Mouse (Mus musculus) adrenal gland, postnatal 36 days (tissue): ENCODE results near the gene Ppp1r9a. TPM values are rescaled to one million over a fixed set of nuclear protein-coding genes. Genes with fewer than 3 reads are reported as not detected.

Experiments used
- DNase-seq, 2 experiments: peaks; one replicate each; pipeline ENCODE4 v3.0.0; 2021; ENCODE audit warnings: mixed read lengths in 1 of 2
- total RNA-seq, 2 experiments: library from RNA; stranded (reverse); gene quantifications; 2 replicates each; pipeline ENCODE4 v1.2.3; 2021

Ppp1r9a gene
- total RNA-seq, 2 experiments from 2014 or later = 42.2 to 45.8 TPM

DNA sequence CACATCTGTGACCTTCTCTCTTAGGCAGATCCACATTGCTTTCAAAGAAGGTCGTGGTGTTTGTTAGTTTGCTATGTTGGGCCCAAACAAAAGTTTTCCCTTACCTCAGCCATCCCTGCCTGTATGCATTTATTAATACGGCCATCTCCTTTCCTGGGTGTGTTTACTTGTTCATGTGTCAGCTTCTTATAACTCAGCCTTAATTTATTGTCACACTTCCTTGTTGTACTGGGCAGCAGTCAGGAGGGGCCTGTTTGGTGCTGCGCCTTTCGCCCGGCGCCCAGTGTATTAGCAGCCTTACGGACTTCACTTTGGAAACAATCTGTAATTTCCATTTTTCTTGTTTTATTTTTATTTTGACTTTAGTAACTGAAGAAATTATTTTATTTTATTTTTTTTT is 201.5 kb downstream of the Ppp1r9a start:
- DNase-seq = no peak

- DNase-seq = no peak
These were observed 205.8 kb downstream of the Ppp1r9a start for GRCm38 (mm10) chr6:5108494-5108893.

DNA sequence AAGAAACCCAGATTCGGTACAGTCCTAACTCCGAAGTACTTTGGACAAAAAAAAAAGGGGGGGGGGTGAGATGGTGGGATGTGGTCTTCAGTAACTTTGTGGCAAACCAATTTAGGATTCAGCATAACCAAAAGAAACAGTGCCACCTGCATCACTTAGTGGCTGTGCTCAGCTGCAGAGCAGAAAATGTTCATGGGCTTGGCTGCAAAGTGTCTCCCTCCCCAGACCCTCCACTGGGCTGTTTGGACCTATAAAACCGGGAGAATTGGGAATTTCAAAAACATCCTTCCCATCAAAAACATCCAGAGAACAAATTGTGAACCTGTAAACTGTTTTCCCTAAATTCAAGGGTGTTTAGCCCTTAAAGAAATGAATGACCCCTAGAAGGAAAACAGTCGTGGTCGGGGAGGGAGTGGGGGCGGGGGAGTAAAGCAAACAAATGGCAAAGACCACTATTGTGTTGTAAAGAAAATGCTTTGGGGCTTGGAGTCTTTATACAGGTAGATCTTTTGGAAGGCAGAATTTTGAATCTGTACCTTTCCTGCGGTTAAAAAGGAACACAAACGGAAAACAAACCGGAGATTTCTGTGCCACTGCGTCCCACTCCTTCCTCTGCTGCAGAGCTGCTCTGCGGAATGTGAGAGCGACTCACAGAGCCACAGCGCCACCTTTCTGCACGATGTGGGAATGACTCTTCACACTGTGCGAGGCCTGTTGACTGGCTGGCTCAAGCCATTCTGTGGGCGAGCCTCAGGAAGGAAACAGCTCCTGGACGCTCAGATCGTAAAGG is 207.4 kb downstream of the Ppp1r9a start:
- DNase-seq = peak; percentile 87 to 89

DNA sequence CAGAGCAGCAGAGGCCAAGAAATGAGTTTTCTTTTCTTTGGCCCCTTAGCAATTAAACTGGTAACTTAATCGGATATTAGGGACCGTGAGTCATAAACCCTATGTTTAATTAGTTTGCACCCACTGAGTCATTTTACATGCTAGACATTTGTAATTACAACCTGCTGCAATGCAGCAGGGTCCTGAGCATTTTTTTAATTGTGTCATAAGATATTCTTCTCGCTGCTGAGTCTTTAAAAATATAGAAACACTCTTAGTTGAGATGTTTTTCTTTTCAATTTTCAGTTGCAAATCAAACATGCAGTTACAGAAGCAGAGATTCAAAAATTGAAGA is 208.0 kb downstream of the Ppp1r9a start:
- no peak for DNase-seq

- DNase-seq = no peak
These were observed 210.4 kb downstream of the Ppp1r9a start for GRCm38 (mm10) chr6:5113103-5113502.

GRCm38 (mm10) chr6:5113734-5114133 is 211.0 kb downstream of the Ppp1r9a start:
- no peak for DNase-seq

DNA sequence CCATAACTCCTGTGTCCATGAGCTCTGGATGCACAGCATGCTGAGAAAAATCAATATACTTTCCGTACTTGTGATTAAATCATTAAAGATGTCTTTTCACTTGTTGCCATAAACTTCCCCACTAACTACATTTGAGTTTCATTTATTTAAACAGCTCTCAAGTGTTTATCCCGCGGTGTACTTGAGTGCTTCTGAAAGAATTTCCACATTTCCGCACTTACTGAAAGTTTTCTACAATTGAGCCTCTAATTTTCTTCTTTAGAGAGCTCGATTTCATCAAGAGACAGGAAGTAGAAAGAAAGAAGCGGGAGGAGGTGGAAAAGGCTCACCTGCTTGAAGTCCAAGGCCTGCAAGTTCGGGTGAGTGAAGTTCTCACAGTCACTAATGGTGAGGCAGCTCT is 212.1 kb downstream of the Ppp1r9a start:
- no peak for DNase-seq

GRCm38 (mm10) chr6:5119181-5119910 is 216.6 kb downstream of the Ppp1r9a start:
- no peak for DNase-seq

DNA sequence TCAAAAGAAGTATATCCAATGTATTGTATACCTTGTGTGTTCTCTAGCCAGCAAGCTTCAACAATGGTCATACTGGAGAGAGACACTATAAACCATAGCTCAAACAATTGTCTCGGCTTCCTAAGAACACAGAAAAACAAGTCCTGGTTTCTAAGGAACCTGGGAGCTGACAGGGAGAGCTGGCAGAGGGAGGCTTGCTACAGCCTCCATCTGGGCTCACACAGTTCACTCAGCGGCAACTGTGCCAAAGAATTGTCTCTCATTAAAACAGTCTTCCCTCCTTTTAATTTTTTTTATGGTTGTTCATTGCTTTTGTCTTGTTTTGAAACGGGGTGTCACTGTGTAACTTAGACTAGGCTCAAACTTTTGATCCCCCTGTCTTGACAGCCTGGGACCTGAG is 217.5 kb downstream of the Ppp1r9a start:
- DNase-seq = no peak

GRCm38 (mm10) chr6:5129364-5130093 is 226.8 kb downstream of the Ppp1r9a start:
- DNase-seq = no peak

- no peak for DNase-seq
These were observed 232.3 kb downstream of the Ppp1r9a start for GRCm38 (mm10) chr6:5134986-5135385.

- no peak for DNase-seq
These were observed 233.3 kb downstream of the Ppp1r9a start for GRCm38 (mm10) chr6:5136046-5136445.

GRCm38 (mm10) chr6:5138875-5139631 is 236.3 kb downstream of the Ppp1r9a start:
- DNase-seq = no peak

DNA sequence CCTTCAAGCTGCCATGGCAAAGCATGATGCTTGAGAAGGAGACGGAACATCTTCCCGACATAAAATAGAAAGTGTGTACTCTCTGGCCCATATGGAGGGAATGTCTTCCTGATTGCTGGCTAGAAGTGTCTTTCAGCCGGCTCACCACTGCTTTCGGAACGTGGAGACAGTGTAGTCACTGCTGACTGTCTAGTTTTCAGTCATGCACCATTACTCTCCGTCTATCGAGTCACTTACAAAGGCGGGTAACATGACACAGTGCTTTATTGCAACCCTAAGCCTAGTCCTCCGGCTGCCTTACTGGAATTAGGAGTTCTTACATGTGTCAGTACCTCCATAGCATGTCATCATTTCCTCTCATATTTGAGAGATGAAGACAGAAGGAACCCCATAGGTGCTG is 236.9 kb downstream of the Ppp1r9a start:
- DNase-seq = no peak

GRCm38 (mm10) chr6:5147488-5148142 is 244.9 kb downstream of the Ppp1r9a start:
- no peak for DNase-seq

GRCm38 (mm10) chr6:5149941-5150340 is 247.2 kb downstream of the Ppp1r9a start:
- no peak for DNase-seq

DNA sequence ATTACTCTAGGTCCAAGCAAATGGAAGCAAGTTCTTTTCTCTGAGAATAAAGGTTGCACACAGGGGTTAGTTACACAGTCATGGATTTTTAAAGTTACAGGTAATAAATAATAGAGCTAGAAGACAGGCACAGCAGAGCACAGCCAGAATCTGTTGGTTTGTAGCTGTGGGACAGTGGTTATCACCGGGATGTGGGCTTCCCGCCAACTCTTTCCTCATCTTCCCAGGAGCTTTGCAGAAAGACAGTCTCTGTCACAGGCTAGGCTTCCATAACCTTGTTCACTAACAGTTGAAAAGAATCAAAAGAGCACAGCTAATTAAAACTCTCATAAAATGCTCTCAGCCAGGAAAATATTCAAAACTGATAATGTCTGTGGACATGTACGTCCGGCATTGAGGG is 248.5 kb downstream of the Ppp1r9a start:
- DNase-seq = peak; percentile 55 to 58

DNA sequence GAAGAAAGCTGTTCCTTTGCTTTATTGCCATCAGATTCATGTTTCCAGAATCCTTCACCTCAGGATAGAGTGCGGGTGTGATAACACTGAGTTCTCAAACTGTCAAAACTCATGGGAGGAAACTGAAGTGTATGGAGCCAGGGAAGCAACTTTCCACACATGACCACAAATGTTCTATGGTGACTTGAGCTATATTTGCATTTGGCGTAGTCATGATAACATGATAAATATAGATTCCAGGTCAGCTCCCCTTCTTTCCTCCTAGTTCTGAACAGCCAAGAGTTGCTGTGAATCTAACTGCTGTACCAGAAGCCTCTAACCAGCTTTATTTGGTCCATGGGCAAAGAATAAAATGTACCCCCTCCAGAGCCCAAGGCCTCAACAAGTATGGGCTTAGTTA is 249.5 kb downstream of the Ppp1r9a start:
- DNase-seq = no peak

DNA sequence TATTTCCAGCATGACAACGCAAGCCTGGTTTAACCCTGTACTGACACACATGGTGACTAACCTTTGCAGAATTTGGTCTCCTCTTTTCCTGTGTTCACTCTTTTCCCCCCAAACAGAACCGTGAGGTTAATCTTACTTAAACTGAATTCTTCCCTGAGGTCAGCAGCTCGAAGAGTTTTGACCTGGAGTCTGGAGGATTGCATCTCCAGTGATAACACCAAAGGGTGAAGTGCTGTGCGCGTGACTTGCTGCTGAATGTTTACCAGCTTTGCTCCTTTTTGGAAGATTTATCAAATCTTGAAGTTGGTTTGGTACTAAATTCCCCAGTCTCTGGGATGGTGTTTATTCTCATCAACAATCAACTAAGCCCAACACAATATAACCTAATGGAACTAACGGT is 252.1 kb downstream of the Ppp1r9a start:
- DNase-seq = no peak

DNA sequence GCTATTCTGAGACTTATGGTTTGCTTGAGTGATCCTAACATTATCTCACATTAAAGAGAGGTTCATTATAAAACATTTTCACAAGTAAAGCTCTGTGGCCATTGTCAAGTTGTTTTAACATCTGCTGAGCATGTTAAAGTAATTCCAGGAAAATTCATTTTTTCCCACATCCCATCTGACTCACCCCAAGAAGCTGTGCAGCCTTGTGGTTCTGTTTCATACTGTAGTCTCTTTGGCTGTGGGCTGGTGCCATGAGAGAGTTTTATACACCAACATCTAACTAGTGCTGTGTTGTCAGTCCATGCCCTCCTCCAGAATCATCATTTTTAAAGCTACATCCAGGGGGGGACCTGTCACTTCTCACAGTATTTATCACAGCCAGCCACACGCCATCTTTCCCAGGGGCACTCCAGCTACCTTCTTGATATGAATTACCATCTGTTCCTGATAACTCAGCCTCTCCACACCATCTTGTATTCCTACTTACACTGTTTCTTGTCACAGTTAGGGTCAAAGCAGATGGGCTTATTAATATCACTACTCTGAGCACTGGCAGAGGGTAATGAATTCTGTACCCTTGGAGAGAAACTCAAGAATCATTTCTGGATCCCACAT is 252.7 kb downstream of the Ppp1r9a start:
- no peak for DNase-seq
